Mouse (Mus musculus) ES-E14 (cell line): Measurements from ENCODE around the gene Cacng8. TPM values are rescaled to one million over a fixed set of nuclear protein-coding genes. Genes with fewer than 3 reads are reported as not detected.

Experiments used
- DNase-seq: peaks from one replicate; pipeline ENCODE4 v3.0.0-alpha.2; 2013; ENCODE audit warnings: low read depth, low spot score
- H3K27ac ChIP-seq: 2 replicates; pipeline ENCODE4 v1.5.1; 2012; ENCODE audit warnings: low read depth, mild to moderate bottlenecking, low read length, moderate library complexity, mixed read lengths; ENCODE audit not compliant: poor library complexity, insufficient read depth, severe bottlenecking
- H3K36me3 ChIP-seq: 2 replicates; pipeline ENCODE4 v1.6.1; 2012; ENCODE audit warnings: mild to moderate bottlenecking, low read length, moderate library complexity, mixed read lengths; ENCODE audit not compliant: control insufficient read depth, poor library complexity, insufficient read depth, severe bottlenecking
- H3K4me1 ChIP-seq, 2 experiments: fragments of 150-350 bp in 1 of 2; sonication (generic) in 1 of 2; 2 replicates each; pipeline ENCODE4 v1.6.1; 2012; ENCODE audit warnings: low read length in 2 of 2, mild to moderate bottlenecking in 1 of 2, mixed read lengths in 1 of 2; ENCODE audit not compliant: control insufficient read depth in 2 of 2, insufficient read depth in 2 of 2, poor library complexity in 1 of 2
- H3K4me3 ChIP-seq, 2 experiments: fragments of 150-350 bp in 1 of 2; sonication (generic) in 1 of 2; 2 replicates each; pipeline ENCODE4 v1.5.1; 2012; ENCODE audit warnings: low read length in 2 of 2, low read depth in 1 of 2, mild to moderate bottlenecking in 1 of 2, mixed read lengths in 1 of 2; ENCODE audit not compliant: insufficient read depth in 1 of 2, poor library complexity in 1 of 2, severe bottlenecking in 1 of 2
- H3K9ac ChIP-seq: 2 replicates; pipeline ENCODE4 v1.6.1; 2012; ENCODE audit warnings: low read depth, mild to moderate bottlenecking, low read length, mixed read lengths; ENCODE audit not compliant: poor library complexity, insufficient read depth, severe bottlenecking
- H3K9me3 ChIP-seq: fragments of 150-350 bp; sonication (generic); 2 replicates; pipeline ENCODE4 v1.6.1; 2012; ENCODE audit warnings: low read depth, mild to moderate bottlenecking, low read length; ENCODE audit not compliant: control insufficient read depth, insufficient read depth
- CHD2 ChIP-seq: IDR thresholded peaks from 2 replicates; pipeline ENCODE4 v1.6.1; 2014; ENCODE audit warnings: mild to moderate bottlenecking, low read depth, low read length, inconsistent platforms
- HCFC1 ChIP-seq: IDR thresholded peaks from 2 replicates; pipeline ENCODE4 v1.6.1; 2012; ENCODE audit warnings: low read length, inconsistent platforms, borderline replicate concordance; ENCODE audit not compliant: insufficient read depth
- MAFK ChIP-seq: IDR thresholded peaks from 2 replicates; pipeline ENCODE4 v1.6.1; 2014; ENCODE audit warnings: mild to moderate bottlenecking, low read depth, low read length, inconsistent platforms; ENCODE audit not compliant: insufficient read depth
- ZC3H11A ChIP-seq: IDR thresholded peaks from 2 replicates; pipeline ENCODE4 v1.6.1; 2012; ENCODE audit warnings: low read depth, mild to moderate bottlenecking, inconsistent platforms, low read length, borderline replicate concordance
- ZNF384 ChIP-seq: IDR thresholded peaks from 2 replicates; pipeline ENCODE4 v1.6.1; 2012; ENCODE audit warnings: low read depth, low read length, inconsistent platforms
- in situ Hi-C, 2 experiments: fragments of 600-800 bp; cut with MboI; formaldehyde crosslinking; loops; one replicate each; pipeline ENCODE4 v1.15.1; 2025; ENCODE audit warnings: low sequenced_read_pairs in 2 of 2, inconsistent platforms in 1 of 2; ENCODE audit not compliant: unreplicated experiment in 2 of 2
- total RNA-seq: library from RNA; depleted of rRNA; stranded (reverse); fragments of 300-350 nt; gene quantifications from 2 replicates; pipeline ENCODE4 v1.2.3, GENCODE M21; 2012

Gene Cacng8
- total RNA-seq, 1 experiment: 7.8 TPM

GRCm38 (mm10) chr7:3432066-3432465 is 41.6 kb downstream of the Cacng8 start:
- no peak overlapping the region for H3K9ac ChIP-seq
- no peaks in the 10 kb centered on the region for H3K36me3 ChIP-seq
- no peak for DNase-seq
- H3K9me3 ChIP-seq: no peaks in the 10 kb centered on the region
- H3K4me3 ChIP-seq: no peak overlapping the region
- TF ChIP-seq CHD2: no peak
- TF ChIP-seq ZNF384: no peak
- no peak for TF ChIP-seq ZC3H11A
- no peak for TF ChIP-seq HCFC1
- TF ChIP-seq MAFK: no peak
- H3K27ac ChIP-seq: no peak overlapping the region
- in situ Hi-C loops: no loop called here
- peaks cover 2% of the 10 kb centered on the region in 2 experiments; a peak in 2 of 4 replicates for H3K4me1 ChIP-seq

- in situ Hi-C loops: no loop called here
- Histone ChIP-seq H3K4me1 (peaks cover 0 to 8% of the 10 kb centered on the region in 2 experiments; a peak in 1 of 4 replicates), H3K4me3 (no peak overlapping the region), H3K36me3 (no peaks in the 10 kb centered on the region), H3K9me3 (no peaks in the 10 kb centered on the region), H3K27ac (no peak overlapping the region), H3K9ac (no peak overlapping the region)
- DNase-seq: no peak
- TF ChIP-seq MAFK (no peak), ZNF384 (no peak), ZC3H11A (no peak), HCFC1 (no peak), CHD2 (no peak)
These were observed 47.5 kb downstream of the Cacng8 start for GRCm38 (mm10) chr7:3437941-3438340.

GRCm38 (mm10) chr7:3439984-3440383 is 49.5 kb downstream of the Cacng8 start:
- in situ Hi-C loops: no loop called here
- Histone ChIP-seq H3K9ac (peak overlapping the region; percentile 19; the same call in 1 of the 2 replicates), H3K4me3 (no peak overlapping the region), H3K9me3 (no peaks in the 10 kb centered on the region), H3K27ac (no peak overlapping the region), H3K36me3 (no peaks in the 10 kb centered on the region), H3K4me1 (peaks cover 0 to 8% of the 10 kb centered on the region in 2 experiments; a peak in 1 of 4 replicates)
- TF ChIP-seq ZC3H11A (no peak), HCFC1 (no peak), MAFK (no peak), ZNF384 (no peak), CHD2 (no peak)
- no peak for DNase-seq

DNA sequence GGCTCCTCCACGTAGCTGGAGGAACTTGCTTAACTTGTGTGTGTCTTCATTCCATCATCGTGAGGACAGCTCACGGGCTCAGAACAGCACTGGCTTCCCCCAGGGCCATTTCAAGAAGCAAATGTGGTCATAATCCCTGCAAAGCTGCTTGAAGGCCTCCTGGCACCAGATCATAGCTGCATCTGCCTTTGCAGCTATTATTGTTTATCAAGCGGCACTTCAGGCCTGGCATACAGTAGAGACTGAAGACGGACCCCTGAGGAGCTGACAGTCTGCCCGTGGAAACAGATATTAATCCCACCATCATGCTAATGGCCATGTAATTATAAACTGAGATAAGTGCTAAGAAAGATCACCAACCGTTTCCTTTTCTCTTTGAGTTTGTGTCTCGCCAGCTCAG is 50.0 kb downstream of the Cacng8 start:
- Histone ChIP-seq H3K9me3 (no peaks in the 10 kb centered on the region), H3K27ac (no peak overlapping the region), H3K4me3 (no peak overlapping the region), H3K9ac (no peak overlapping the region; the same call in 1 of the 2 replicates), H3K36me3 (no peaks in the 10 kb centered on the region), H3K4me1 (peaks cover 0 to 8% of the 10 kb centered on the region in 2 experiments; a peak in 1 of 4 replicates)
- TF ChIP-seq ZNF384 (no peak), HCFC1 (no peak), ZC3H11A (no peak), CHD2 (no peak), MAFK (no peak)
- in situ Hi-C loops: no loop called here
- DNase-seq: no peak

DNA sequence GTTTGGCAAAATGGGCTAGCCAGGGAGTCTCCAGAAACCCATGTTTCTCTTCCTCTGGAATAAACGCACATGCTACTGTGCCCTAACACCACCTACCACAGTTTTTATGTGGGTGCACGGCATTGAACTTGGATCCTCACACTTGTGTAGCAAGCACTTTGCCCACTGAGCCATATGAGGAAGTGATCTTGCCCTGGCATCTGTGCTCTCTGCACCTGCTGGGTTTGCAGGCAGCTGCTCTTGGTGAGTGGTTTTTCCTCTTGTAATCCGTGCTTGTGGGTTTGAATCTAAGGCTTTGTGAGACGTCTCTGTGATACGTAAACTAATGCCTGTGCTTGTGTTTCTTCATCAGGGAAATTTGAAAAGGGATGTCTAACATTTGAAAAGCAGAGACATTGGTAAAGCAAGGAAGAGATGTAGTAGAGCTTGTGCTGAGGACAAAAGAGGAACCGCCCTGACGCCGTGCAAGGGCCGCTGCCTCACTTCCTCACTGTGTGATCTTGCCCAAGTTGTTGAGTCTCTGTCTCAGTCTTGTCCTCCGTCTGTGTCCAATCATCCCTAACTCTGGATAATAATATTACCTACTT is 52.1 kb downstream of the Cacng8 start:
- Histone ChIP-seq H3K9me3 (no peaks in the 10 kb centered on the region), H3K36me3 (no peaks in the 10 kb centered on the region), H3K4me3 (no peak overlapping the region), H3K9ac (no peak overlapping the region), H3K27ac (no peak overlapping the region), H3K4me1 (peaks cover 0 to 8% of the 10 kb centered on the region in 2 experiments; a peak in 1 of 4 replicates)
- in situ Hi-C loops: no loop called here
- no peak for TF ChIP-seq MAFK
- no peak for DNase-seq
